Mouse (Mus musculus): ENCODE measurements around the gene Cfb. TPM values are rescaled to one million over a fixed set of nuclear protein-coding genes. Genes with fewer than 3 reads are reported as not detected.

The Cfb gene
- polyA plus RNA-seq, 1 experiment = 14.9 TPM

DNA sequence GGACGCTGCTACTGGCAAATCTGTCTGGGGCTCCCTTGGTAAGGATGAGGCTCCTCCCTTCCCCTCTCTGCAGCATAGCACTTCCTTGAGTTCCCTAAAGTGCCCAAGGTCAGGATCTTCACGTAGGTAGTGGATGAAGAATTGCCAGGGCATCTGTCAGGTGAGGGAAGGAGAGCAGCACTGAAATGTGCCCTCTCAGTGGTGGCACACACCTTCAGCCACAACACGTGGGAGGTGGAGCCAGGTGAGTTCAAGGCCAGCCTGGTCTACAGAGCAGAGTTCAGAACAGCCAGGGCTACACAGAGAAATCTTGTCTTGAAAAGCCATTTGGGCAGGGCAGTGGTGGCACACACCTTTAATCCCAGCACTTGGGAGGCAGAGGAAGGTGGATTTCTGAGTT lies 7.6 kb downstream of the Cfb start:
- whole genome bisulfite sequencing = 96% methylated on average over 3 of the region's 3 CpGs
- DNase-seq = no peak

DNA sequence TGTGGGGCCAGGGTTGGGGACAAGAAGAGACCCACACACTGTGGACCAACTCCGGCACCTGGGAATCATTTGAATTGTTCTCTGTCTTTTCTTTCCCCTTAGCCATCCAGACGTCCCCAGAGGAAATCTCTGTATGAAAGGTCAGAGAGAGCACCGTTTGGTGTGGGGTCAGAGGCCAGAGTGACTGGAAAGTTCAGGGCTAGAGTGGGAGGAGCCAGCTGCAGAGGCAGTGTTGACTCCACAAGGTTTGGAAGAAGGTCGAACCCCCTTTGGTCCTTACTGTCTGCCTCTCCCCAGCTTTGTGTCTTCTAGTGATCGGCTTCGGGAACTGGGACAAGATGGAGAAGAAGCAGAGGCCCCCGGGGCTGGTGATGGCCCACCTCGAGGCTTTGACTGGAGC lies 8.8 kb downstream of the Cfb start:
- H3K36me3 ChIP-seq (ENCODE audit: control insufficient read depth, insufficient read depth, low read length) = no peaks in the 10 kb centered on the region; the same call in 1 of the 2 replicates
- peaks cover 11% of the 10 kb centered on the region for H3K4me1 ChIP-seq (replicated peaks; ENCODE audit: control insufficient read depth, insufficient read depth, low read length)
- DNase-seq = no peak
- 93% methylated on average over 8 of the region's 8 CpGs for WGBS
- H3K27me3 ChIP-seq (ENCODE audit: control insufficient read depth, insufficient read depth, low read length) = no peaks in the 10 kb centered on the region
- H3K4me3 ChIP-seq (ENCODE audit: control insufficient read depth, insufficient read depth, low read length) = no peak overlapping the region
- H3K27ac ChIP-seq (ENCODE audit: control insufficient read depth, insufficient read depth, low read length) = no peak overlapping the region
- TF ChIP-seq CTCF (IDR thresholded peaks at IDR 0.05; ENCODE audit: borderline replicate concordance, control insufficient read depth, extremely low read depth, insufficient read depth, low read length, poor library complexity) (no peak), POLR2A (IDR thresholded peaks at IDR 0.05; ENCODE audit: control insufficient read depth, extremely low read depth, insufficient read depth, low read length, poor library complexity) (no peak)

More for the DNA sequence above, 7.6 kb downstream of the Cfb start:
- H3K4me3 ChIP-seq (ENCODE audit: control insufficient read depth, insufficient read depth, low read length) = no peak overlapping the region
- H3K36me3 ChIP-seq (ENCODE audit: control insufficient read depth, insufficient read depth, low read length) = no peaks in the 10 kb centered on the region; the same call in 1 of the 2 replicates
- H3K27me3 ChIP-seq (ENCODE audit: control insufficient read depth, insufficient read depth, low read length) = no peaks in the 10 kb centered on the region
- peaks cover 7% of the 10 kb centered on the region for H3K4me1 ChIP-seq (replicated peaks; ENCODE audit: control insufficient read depth, insufficient read depth, low read length)
- no peak for TF ChIP-seq CTCF (IDR thresholded peaks at IDR 0.05; ENCODE audit: borderline replicate concordance, control insufficient read depth, extremely low read depth, insufficient read depth, low read length, poor library complexity)
- TF ChIP-seq POLR2A (IDR thresholded peaks at IDR 0.05; ENCODE audit: control insufficient read depth, extremely low read depth, insufficient read depth, low read length, poor library complexity) = no peak
- no peak overlapping the region for H3K27ac ChIP-seq (ENCODE audit: control insufficient read depth, insufficient read depth, low read length)

- Histone ChIP-seq H3K4me1 (replicated peaks; ENCODE audit: control insufficient read depth, insufficient read depth, low read length) (peaks cover 11% of the 10 kb centered on the region), H3K36me3 (ENCODE audit: control insufficient read depth, insufficient read depth, low read length) (no peaks in the 10 kb centered on the region; the same call in none of the 2 replicates), H3K27ac (ENCODE audit: control insufficient read depth, insufficient read depth, low read length) (no peak overlapping the region), H3K27me3 (ENCODE audit: control insufficient read depth, insufficient read depth, low read length) (no peaks in the 10 kb centered on the region), H3K4me3 (ENCODE audit: control insufficient read depth, insufficient read depth, low read length) (peak overlapping the region; percentile 60)
- TF ChIP-seq POLR2A (IDR thresholded peaks at IDR 0.05; ENCODE audit: control insufficient read depth, extremely low read depth, insufficient read depth, low read length, poor library complexity) = 0 out of 2 replicates have a peak, but pooled peaks have one; percentile 2
- TF ChIP-seq CTCF (IDR thresholded peaks at IDR 0.05; ENCODE audit: borderline replicate concordance, control insufficient read depth, extremely low read depth, insufficient read depth, low read length, poor library complexity) = peak; percentile 26; the same call in 1 of the 2 replicates
- 2% methylated on average over 25 of the region's 25 CpGs for WGBS
- peak; percentile 12 for DNase-seq
Observed at GRCm38 (mm10) chr17:34850517-34851125, 11.7 kb downstream of the Cfb start.

DNA sequence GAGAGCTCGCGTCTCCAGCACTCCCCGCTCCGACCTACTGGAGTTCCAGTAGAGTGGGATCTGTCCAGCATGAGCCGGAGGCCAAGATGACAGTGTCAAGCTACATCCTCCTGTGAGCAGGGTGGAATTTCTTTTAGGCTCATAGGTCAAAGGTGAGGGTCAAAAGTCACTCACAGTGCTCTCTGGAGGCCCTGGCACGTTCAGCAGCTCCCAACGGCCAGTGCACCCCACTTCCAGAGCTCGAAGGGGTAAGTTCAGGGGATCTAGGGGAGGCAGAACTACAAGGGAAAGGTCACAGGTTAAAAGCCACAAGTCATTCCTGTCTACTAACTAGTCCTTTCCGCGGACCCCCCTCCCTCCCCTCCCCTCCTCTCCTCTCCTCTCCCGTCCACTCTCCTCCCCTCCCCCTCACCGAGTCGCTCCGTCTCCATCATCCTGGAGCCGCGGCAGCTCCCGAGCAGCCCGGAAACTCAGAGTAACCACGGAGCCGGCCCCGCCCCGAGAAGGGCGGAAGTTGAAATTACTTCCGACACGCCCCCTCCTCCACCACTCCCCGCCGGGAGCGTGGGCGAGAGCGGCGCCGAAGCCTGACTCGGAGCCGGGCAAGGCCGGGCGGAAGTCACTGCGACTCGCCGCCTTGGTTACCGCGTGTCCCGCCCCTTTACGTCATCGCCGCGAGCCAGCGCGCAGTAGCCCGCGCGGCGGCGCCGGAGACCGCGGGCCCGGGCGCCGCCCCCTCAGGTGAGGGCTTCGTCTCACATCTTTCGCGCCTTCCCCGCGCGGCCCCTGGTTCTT lies 12.4 kb downstream of the Cfb start, which contains the start of the genes Skiv2l and Nelfe:
Skiv2l (minus strand) TSS at position 489 of the 795 bp plus-strand sequence.
Nelfe (plus strand) TSS at position 670 of the 795 bp plus-strand sequence.
- TF ChIP-seq POLR2A (IDR thresholded peaks at IDR 0.05; ENCODE audit: control insufficient read depth, extremely low read depth, insufficient read depth, low read length, poor library complexity) (0 out of 2 replicates have a peak, but pooled peaks have one; percentile 52), CTCF (IDR thresholded peaks at IDR 0.05; ENCODE audit: borderline replicate concordance, control insufficient read depth, extremely low read depth, insufficient read depth, low read length, poor library complexity) (peak; percentile 69; the same call in 1 of the 2 replicates)
- WGBS = 2% methylated on average over 65 of the region's 65 CpGs
- peak; percentile 98 for DNase-seq
- Histone ChIP-seq H3K4me1 (replicated peaks; ENCODE audit: control insufficient read depth, insufficient read depth, low read length) (peaks cover 11% of the 10 kb centered on the region), H3K27ac (ENCODE audit: control insufficient read depth, insufficient read depth, low read length) (no peak within 1 kb of the TSS), H3K27me3 (ENCODE audit: control insufficient read depth, insufficient read depth, low read length) (no peaks in the 10 kb centered on the region), H3K36me3 (ENCODE audit: control insufficient read depth, insufficient read depth, low read length) (peaks cover 2% of the 10 kb centered on the region), H3K4me3 (ENCODE audit: control insufficient read depth, insufficient read depth, low read length) (peak within 1 kb of the TSS; percentile 60)

GRCm38 (mm10) chr17:34847615-34848014 lies 14.7 kb downstream of the Cfb start:
- no peak for DNase-seq
- Histone ChIP-seq H3K4me3 (ENCODE audit: control insufficient read depth, insufficient read depth, low read length) (no peak overlapping the region), H3K27me3 (ENCODE audit: control insufficient read depth, insufficient read depth, low read length) (no peaks in the 10 kb centered on the region), H3K27ac (ENCODE audit: control insufficient read depth, insufficient read depth, low read length) (no peak overlapping the region), H3K36me3 (ENCODE audit: control insufficient read depth, insufficient read depth, low read length) (peaks cover 20% of the 10 kb centered on the region), H3K4me1 (replicated peaks; ENCODE audit: control insufficient read depth, insufficient read depth, low read length) (peaks cover 11% of the 10 kb centered on the region)
- 98% methylated on average over 7 of the region's 7 CpGs for WGBS
- TF ChIP-seq CTCF (IDR thresholded peaks at IDR 0.05; ENCODE audit: borderline replicate concordance, control insufficient read depth, extremely low read depth, insufficient read depth, low read length, poor library complexity) = no peak
- TF ChIP-seq POLR2A (IDR thresholded peaks at IDR 0.05; ENCODE audit: control insufficient read depth, extremely low read depth, insufficient read depth, low read length, poor library complexity) = no peak

- H3K27ac ChIP-seq (ENCODE audit: control insufficient read depth, insufficient read depth, low read length) = no peak overlapping the region
- H3K4me3 ChIP-seq (ENCODE audit: control insufficient read depth, insufficient read depth, low read length) = no peak overlapping the region
- TF ChIP-seq POLR2A (IDR thresholded peaks at IDR 0.05; ENCODE audit: control insufficient read depth, extremely low read depth, insufficient read depth, low read length, poor library complexity) = no peak
- TF ChIP-seq CTCF (IDR thresholded peaks at IDR 0.05; ENCODE audit: borderline replicate concordance, control insufficient read depth, extremely low read depth, insufficient read depth, low read length, poor library complexity) = no peak
- over 99% methylated on average over 6 of the region's 6 CpGs for WGBS
- H3K4me1 ChIP-seq (replicated peaks; ENCODE audit: control insufficient read depth, insufficient read depth, low read length) = peaks cover 11% of the 10 kb centered on the region
- H3K27me3 ChIP-seq (ENCODE audit: control insufficient read depth, insufficient read depth, low read length) = no peaks in the 10 kb centered on the region
- DNase-seq = no peak
- peaks cover 23% of the 10 kb centered on the region for H3K36me3 ChIP-seq (ENCODE audit: control insufficient read depth, insufficient read depth, low read length)
Observed at GRCm38 (mm10) chr17:34847192-34847591, 15.1 kb downstream of the Cfb start.

Data from thymus, adult 2 months (tissue).